Mouse (Mus musculus) splenic B cell, adult 2 months (primary cell): ENCODE results near the gene Gm10160.

Source experiments
- DNase-seq: peaks from one replicate; pipeline ENCODE4 v3.0.0-alpha.2; 2011; ENCODE audit warnings: low read depth, low spot score
- H3K27me3 ChIP-seq: 2 replicates; pipeline ENCODE4 v1.6.1; 2012; ENCODE audit warnings: mild to moderate bottlenecking, low read length, moderate library complexity, mixed read lengths; ENCODE audit not compliant: control insufficient read depth, poor library complexity, insufficient read depth, severe bottlenecking
- H3K36me3 ChIP-seq: 2 replicates; pipeline ENCODE4 v1.6.1; 2012; ENCODE audit warnings: mild to moderate bottlenecking, low read length, moderate library complexity, mixed read lengths; ENCODE audit not compliant: control insufficient read depth, poor library complexity, insufficient read depth, severe bottlenecking

Gm10160 gene

DNA sequence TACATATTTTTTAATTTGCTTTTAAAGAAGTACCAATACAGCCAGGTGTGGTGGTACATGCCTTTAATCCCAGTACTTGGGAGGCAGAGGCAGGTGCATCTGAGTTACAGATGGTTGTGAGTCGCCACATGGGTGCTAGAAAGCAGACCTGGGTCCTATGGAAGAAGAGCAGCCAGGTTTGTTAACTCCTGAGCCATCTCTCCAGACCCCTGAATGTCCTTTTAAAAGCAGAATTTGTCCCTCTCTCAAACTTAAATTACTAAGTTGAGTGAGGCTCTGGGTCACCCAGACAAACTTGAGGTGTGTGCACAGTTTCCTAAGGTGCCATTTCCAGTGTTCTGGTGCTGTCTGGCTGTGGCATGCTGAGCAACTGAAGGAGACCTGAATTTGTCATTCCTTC lies at the start of gene Gm10160:
Gm10160 (minus strand) TSS at position 101 of the 400 bp plus-strand sequence.
- Histone ChIP-seq H3K36me3 (no peaks in the 10 kb centered on the region), H3K27me3 (no peaks in the 10 kb centered on the region)
- no peak for DNase-seq

DNA sequence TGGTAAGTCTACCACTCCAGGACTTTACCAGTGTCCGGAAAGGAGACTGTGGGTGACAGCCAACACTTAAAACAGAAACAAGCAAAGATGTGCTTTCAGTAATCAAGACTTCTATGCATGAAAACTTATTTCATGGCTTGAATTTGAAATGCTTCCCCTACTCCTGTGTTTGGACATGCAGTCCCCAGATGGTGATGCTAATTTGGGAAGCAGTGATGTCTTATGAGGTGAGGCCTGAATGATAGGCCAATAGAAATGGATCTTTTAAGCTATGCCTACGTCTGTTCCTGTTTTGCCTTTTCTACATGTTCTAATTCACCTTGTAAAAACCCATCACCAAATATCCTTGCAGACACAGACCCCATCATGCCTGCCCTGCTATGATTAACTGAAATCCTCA lies 49.3 kb upstream of the Gm10160 start:
- no peaks in the 10 kb centered on the region for H3K27me3 ChIP-seq
- H3K36me3 ChIP-seq: no peaks in the 10 kb centered on the region
- no peak for DNase-seq

- no peak for DNase-seq
- H3K27me3 ChIP-seq: no peaks in the 10 kb centered on the region
- no peaks in the 10 kb centered on the region for H3K36me3 ChIP-seq
Observed at GRCm38 (mm10) chr7:81904094-81904493, 48.5 kb upstream of the Gm10160 start.

GRCm38 (mm10) chr7:81899361-81899760 lies 43.8 kb upstream of the Gm10160 start:
- DNase-seq: no peak
- H3K36me3 ChIP-seq: no peaks in the 10 kb centered on the region
- H3K27me3 ChIP-seq: no peaks in the 10 kb centered on the region

DNA sequence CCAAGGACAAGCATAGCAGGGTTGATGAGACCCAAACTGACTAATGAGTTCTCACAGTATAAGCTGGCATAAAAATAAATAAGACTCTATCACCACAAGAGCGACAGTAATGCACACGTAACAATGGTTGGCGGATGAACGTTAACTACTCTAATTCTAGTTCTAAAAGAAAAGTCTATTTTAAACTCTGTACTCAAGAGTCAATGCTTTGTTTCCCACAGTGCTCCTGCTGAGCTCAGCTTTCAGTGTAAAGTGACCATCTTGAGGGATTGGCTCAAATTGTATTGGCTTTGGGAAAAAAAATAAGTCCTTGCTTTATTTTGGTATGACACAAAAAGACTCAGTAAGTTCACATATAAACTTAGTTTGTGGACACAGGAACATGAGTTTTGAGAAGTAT lies 29.5 kb upstream of the Gm10160 start:
- no peak for DNase-seq
- Histone ChIP-seq H3K36me3 (peaks cover 7% of the 10 kb centered on the region; the same call in 1 of the 2 replicates), H3K27me3 (no peaks in the 10 kb centered on the region)

DNA sequence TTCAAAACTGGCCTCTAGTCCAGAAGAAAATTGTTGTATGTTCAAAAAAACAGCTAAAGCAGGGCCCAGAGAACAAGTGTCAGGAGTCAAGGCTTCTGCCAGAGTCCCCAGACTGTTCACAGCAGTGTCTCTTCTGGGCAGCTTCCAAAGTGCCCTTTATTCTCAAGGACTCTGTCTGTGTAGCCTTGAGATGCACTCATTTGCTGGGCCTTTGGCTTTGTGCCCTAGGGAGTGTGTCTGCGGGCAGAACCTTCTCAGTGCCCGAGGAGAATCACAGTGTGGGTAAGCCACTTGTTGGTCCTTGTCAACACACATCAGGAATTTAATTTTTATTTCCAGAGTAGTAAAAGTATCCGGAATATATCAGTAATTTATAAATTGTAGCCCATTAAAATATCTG lies 26.0 kb upstream of the Gm10160 start:
- no peak for DNase-seq
- H3K36me3 ChIP-seq: peaks cover 8% of the 10 kb centered on the region; the same call in 1 of the 2 replicates
- H3K27me3 ChIP-seq: no peaks in the 10 kb centered on the region

DNA sequence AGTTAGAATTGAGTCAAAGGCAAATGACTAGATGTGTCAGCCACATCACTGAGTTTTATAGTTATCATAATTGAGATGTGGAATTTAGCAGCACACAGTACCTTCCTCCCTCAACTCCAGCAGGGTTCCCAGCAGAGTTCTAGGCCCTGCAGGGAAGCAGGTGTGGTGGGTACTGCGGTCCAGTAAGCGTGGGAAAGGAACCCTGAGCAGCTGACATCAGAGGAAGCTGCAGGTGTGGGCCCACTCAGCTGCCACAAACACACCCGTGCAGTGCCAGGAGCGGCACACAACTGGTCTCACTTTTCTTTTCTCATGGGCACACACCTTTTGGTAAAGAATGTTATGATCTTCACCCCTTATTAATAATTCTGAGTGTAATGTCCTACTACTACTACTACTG lies 25.2 kb upstream of the Gm10160 start:
- peaks cover 10% of the 10 kb centered on the region; the same call in 1 of the 2 replicates for H3K36me3 ChIP-seq
- DNase-seq: peak; percentile 54

DNA sequence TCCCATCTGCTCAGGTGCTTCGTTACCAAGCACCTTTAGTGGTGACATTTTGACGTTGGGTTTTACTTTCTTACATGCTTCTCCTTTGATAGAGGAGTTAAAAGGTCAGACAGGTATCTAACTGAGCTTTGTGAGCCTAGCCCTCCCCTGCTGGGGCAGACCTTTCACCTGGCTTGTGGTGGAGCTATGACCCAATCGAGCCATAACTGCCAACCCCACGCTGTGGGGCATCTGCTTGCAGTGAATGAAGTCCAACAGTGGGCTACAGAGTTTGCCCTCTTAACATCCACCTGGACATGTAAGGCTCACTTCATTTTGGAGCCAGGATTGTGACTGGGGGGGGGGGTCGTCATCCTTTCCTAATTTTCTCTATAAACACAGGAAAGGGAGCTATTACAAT lies 24.7 kb upstream of the Gm10160 start:
- Histone ChIP-seq H3K27me3 (no peaks in the 10 kb centered on the region), H3K36me3 (peaks cover 8% of the 10 kb centered on the region; the same call in 1 of the 2 replicates)
- no peak for DNase-seq

More for the DNA sequence above, 25.2 kb upstream of the Gm10160 start:
- H3K27me3 ChIP-seq: no peaks in the 10 kb centered on the region

- H3K27me3 ChIP-seq: no peaks in the 10 kb centered on the region
- peaks cover 10% of the 10 kb centered on the region; the same call in 1 of the 2 replicates for H3K36me3 ChIP-seq
- no peak for DNase-seq
Observed at GRCm38 (mm10) chr7:81875372-81875771, 19.8 kb upstream of the Gm10160 start.

GRCm38 (mm10) chr7:81874636-81875035 lies 19.0 kb upstream of the Gm10160 start:
- Histone ChIP-seq H3K36me3 (peaks cover 12% of the 10 kb centered on the region), H3K27me3 (no peaks in the 10 kb centered on the region)
- DNase-seq: no peak

GRCm38 (mm10) chr7:81873807-81874206 lies 18.2 kb upstream of the Gm10160 start:
- no peaks in the 10 kb centered on the region for H3K27me3 ChIP-seq
- peaks cover 15% of the 10 kb centered on the region for H3K36me3 ChIP-seq
- no peak for DNase-seq

- Histone ChIP-seq H3K27me3 (no peaks in the 10 kb centered on the region), H3K36me3 (peaks cover 14% of the 10 kb centered on the region)
- DNase-seq: no peak
Observed at GRCm38 (mm10) chr7:81872493-81873013, 17.0 kb upstream of the Gm10160 start.

DNA sequence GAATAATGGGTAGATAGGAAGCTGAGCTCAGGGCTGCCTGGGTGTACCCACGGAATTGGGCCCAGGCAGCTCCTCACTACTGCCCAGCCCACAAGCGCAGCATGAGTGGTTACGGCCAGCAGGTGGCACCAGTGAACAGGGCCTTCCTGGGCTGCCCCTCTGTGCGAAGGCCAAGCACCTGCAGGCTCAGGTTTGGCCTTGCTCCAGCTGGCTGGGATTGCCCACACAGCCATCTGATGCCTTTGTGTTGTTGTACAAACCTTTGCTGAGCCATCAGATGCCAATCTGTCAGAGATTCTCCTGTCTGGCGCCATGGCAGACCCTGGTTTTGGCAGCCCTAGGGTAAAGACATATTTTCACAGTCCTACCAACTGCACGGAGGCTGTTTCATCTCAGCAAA lies 12.6 kb upstream of the Gm10160 start:
- peak; percentile 87 for DNase-seq
- Histone ChIP-seq H3K27me3 (no peaks in the 10 kb centered on the region), H3K36me3 (peaks cover 11% of the 10 kb centered on the region)

DNA sequence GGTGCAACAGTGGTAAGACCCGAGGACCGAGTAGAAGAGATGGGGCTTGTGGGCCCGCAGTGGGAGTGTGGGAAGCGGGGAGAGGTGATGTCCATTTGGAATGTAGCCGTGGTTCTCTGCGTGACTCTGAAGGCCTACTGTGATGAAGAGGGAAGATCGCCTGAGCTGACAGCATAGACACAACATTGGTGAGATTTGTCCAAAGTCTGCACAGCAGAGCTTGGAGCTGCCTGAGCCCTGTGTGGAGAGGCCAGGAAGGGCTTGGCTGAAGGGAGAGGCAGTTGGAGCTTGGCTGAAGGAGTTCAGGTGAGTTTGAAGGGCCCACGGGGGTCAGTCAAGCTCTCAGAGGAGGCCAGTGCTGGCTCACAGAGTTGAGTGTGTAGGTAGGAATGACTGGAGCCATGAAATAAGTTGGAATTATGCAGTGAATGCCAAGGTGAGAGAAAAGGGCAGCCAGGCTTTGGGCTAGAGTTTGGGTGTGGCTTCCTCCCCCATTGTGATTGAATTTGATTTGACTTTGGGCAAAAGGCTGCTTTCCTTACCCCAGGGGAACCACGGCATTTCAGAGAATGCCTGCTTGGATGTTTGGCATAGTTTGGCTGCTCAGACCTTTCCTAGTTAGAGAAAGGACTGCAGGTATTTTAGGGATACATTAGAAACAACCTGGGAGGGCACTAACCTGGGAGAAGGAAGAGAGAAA lies 11.8 kb upstream of the Gm10160 start:
- H3K36me3 ChIP-seq: peaks cover 9% of the 10 kb centered on the region
- DNase-seq: no peak
- H3K27me3 ChIP-seq: no peaks in the 10 kb centered on the region

DNA sequence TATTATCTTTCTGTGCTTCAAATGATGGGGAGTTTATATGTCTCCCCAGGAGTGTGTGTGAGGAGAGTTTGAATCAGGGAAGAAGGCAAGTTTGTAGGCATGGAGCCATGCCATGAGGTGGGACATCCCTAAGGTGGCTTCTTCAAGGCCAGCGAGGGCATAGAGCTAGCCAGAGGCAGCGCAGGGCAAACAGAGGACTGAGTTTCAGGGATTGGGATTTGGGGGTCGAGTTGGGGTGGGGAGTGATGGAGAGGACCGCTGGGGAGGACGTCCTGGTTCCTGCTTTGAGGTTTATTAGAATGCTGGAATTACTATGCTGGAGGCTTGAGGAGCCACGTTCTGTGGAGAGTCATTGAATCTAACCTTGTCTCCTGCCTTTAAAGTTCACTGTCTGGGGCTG lies 10.3 kb upstream of the Gm10160 start:
- no peaks in the 10 kb centered on the region for H3K27me3 ChIP-seq
- H3K36me3 ChIP-seq: peaks cover 7% of the 10 kb centered on the region
- no peak for DNase-seq

DNA sequence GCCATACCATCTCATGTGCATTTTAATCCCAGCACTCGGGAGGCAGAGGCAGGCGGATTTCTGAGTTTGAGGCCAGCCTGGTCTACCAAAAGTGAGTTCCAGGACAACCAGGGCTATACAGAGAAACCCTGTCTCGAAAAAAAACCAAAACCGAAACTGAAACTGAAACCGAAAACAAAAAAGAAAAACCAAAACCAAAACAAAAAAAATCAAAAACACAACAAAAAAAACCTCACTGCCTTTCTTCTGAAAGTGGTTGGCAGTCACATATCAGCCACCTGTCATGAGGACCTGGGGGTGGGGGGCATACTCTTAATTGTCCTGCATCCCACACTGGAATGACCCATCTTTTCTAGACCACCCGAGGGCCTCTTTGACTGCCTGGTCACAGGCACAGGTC lies 9.0 kb upstream of the Gm10160 start:
- Histone ChIP-seq H3K27me3 (no peaks in the 10 kb centered on the region), H3K36me3 (peaks cover 5% of the 10 kb centered on the region)
- peak; percentile 56 for DNase-seq
